13 mouse cellular contexts compared by ENCODE assay signal in genomic region chr9:60950161-60950560, GRCm38 (mm10).
"Had no signal": no experiment of that assay in that cellular context is flagged by ENCODE, and none has a peak within 500 bp of the region (broad histone marks: within the 10 kb centered on the region; RNA-seq: fewer than 3 reads in every experiment).

No protein-coding gene starts in this region.

- H3K27ac ChIP-seq: layer of hippocampus, adult 2 months; liver, embryonic 14.5 days had no signal

- H3K9me3 ChIP-seq: neural tube, embryonic 13.5 days; stomach, embryonic 15.5 days had no signal

- H3K9ac ChIP-seq: liver, embryonic 14.5 days; neural tube, embryonic 13.5 days; stomach, embryonic 15.5 days had no signal

- H3K4me3 ChIP-seq: layer of hippocampus, adult 2 months; neural tube, embryonic 13.5 days; stomach, embryonic 15.5 days had no signal

- H3K36me3 ChIP-seq: neural tube, embryonic 13.5 days; stomach, embryonic 15.5 days had no signal

- H3K4me2 ChIP-seq: neural tube, embryonic 13.5 days; stomach, embryonic 15.5 days had no signal

- DNase-seq: kidney, adult 18-20 months; kidney, postnatal 10 days; kidney, postnatal 4 days; lung, adult 18-20 months; retina, postnatal 1 day; right cerebral cortex, postnatal 4 days; spleen, adult 18-20 months; thymus, adult 2 months; thymus, postnatal 25 days had no signal
